Mouse (Mus musculus) forebrain, embryonic 14.5 days (tissue): ENCODE measurements around the gene Mfsd10. TPM values are rescaled to one million over a fixed set of nuclear protein-coding genes. Genes with fewer than 3 reads are reported as not detected.

Source experiments
- ATAC-seq: fragments of 200-750 bp; cut with Nextera tagmentation; 2 replicates; pipeline ENCODE4 v1.8.0; 2017; ENCODE audit warnings: mild to moderate bottlenecking, moderate library complexity
- DNase-seq: peaks from one replicate; pipeline ENCODE4 v3.0.0-alpha.2; 2015; ENCODE audit warnings: low spot score
- H3K27ac ChIP-seq: fragments of 300-500 bp; sonication (generic); 2 replicates; pipeline ENCODE4 v1.5.1; 2014; ENCODE audit warnings: low read depth, mild to moderate bottlenecking, control low read depth, low read length, moderate library complexity
- H3K27me3 ChIP-seq: fragments of 300-500 bp; sonication (generic); replicated peaks from 2 replicates; pipeline ENCODE4 v1.6.1; 2014; ENCODE audit warnings: low read length, control low read depth, mixed read lengths; ENCODE audit not compliant: control insufficient read depth, insufficient read depth
- H3K36me3 ChIP-seq: fragments of 300-500 bp; sonication (generic); 2 replicates; pipeline ENCODE4 v1.6.1; 2014; ENCODE audit warnings: low read length, control low read depth; ENCODE audit not compliant: control insufficient read depth, insufficient read depth
- H3K4me1 ChIP-seq: fragments of 300-500 bp; sonication (generic); 2 replicates; pipeline ENCODE4 v1.6.1; 2014; ENCODE audit warnings: antibody characterized with exemption, low read length, control low read depth; ENCODE audit not compliant: control insufficient read depth, insufficient read depth
- H3K4me2 ChIP-seq: fragments of 300-500 bp; sonication (generic); 2 replicates; pipeline ENCODE4 v1.6.1; 2014; ENCODE audit warnings: mild to moderate bottlenecking, control low read depth, low read length
- H3K4me3 ChIP-seq: fragments of 300-500 bp; sonication (generic); 2 replicates; pipeline ENCODE4 v1.5.1; 2014; ENCODE audit warnings: low read depth, low read length, control low read depth
- H3K9ac ChIP-seq: fragments of 300-500 bp; sonication (generic); 2 replicates; pipeline ENCODE4 v1.6.1; 2014; ENCODE audit warnings: mild to moderate bottlenecking, low read length, control low read depth, moderate library complexity
- H3K9me3 ChIP-seq: fragments of 300-500 bp; sonication (generic); replicated peaks from 2 replicates; pipeline ENCODE4 v1.6.1; 2016; ENCODE audit warnings: low read length, control low read depth, mixed read lengths; ENCODE audit not compliant: control insufficient read depth
- WGBS: fragments of 180-500 bp; shearing (Covaris S2); extraction: QIAGEN DNeasy Blood & Tissue Kit; methylation state at CpG from one replicate; pipeline ENCODE4 v1.1.7; 2014; 5-methylcytosine and 5-hydroxymethylcytosine counted together
- polyA plus RNA-seq: library from polyadenylated mRNA; unstranded; fragments of >200 nt; fragmentation: Nextera tagmentation; extraction: Ambion mirVana; gene quantifications from 2 replicates; pipeline ENCODE4 v1.2.1, GENCODE M21; 2014

Mfsd10 gene
- polyA plus RNA-seq, 1 experiment from 2014 or later: 72.8 TPM

DNA sequence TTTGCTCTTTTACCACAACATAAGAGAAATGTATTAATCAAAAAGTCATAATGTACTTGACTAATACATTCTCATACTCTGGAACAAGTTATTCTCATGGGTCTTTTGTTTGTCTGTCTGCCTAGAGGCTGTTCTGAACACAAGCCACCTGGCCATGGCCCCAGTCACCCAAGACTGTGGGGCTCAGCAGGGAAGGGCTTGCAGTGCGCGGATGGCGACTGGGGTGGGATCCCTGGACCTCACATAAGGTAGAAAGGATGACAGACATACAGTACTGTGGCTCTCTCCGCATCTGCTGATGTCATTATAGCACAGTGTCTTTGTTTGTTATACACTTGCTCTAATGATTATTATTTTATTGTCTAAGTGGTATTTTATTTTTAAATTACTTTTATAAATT lies 46.3 kb downstream of the Mfsd10 start:
- no peaks in the 10 kb centered on the region for H3K36me3 ChIP-seq
- H3K9me3 ChIP-seq: no peaks in the 10 kb centered on the region
- H3K4me3 ChIP-seq: no peak overlapping the region
- H3K27ac ChIP-seq: peak overlapping the region; percentile 56; the same call in 1 of the 2 replicates
- H3K27me3 ChIP-seq: no peaks in the 10 kb centered on the region
- H3K4me1 ChIP-seq: peaks cover 12% of the 10 kb centered on the region
- DNase-seq: peak; percentile 12
- no peak overlapping the region for H3K4me2 ChIP-seq
- 17% methylated on average over 4 of the region's 4 CpGs for WGBS
- ATAC-seq: peak; percentile 54
- H3K9ac ChIP-seq: no peak overlapping the region

GRCm38 (mm10) chr5:34590059-34590458 lies 47.0 kb downstream of the Mfsd10 start:
- Histone ChIP-seq H3K4me3 (no peak overlapping the region), H3K27ac (no peak overlapping the region; the same call in 1 of the 2 replicates), H3K9ac (no peak overlapping the region), H3K27me3 (no peaks in the 10 kb centered on the region), H3K4me1 (peaks cover 12% of the 10 kb centered on the region), H3K9me3 (no peaks in the 10 kb centered on the region), H3K4me2 (no peak overlapping the region), H3K36me3 (no peaks in the 10 kb centered on the region)
- ATAC-seq (no peak), DNase-seq (no peak)
- 5% methylated on average over 5 of the region's 5 CpGs for WGBS

GRCm38 (mm10) chr5:34587881-34588280 lies 49.1 kb downstream of the Mfsd10 start:
- ATAC-seq (no peak), DNase-seq (no peak)
- no peak overlapping the region for H3K4me2 ChIP-seq
- H3K36me3 ChIP-seq: no peaks in the 10 kb centered on the region
- H3K9ac ChIP-seq: no peak overlapping the region
- 68% methylated on average over 5 of the region's 5 CpGs for WGBS
- H3K4me3 ChIP-seq: no peak overlapping the region
- no peaks in the 10 kb centered on the region for H3K9me3 ChIP-seq
- no peaks in the 10 kb centered on the region for H3K27me3 ChIP-seq
- peaks cover 12% of the 10 kb centered on the region for H3K4me1 ChIP-seq
- no peak overlapping the region for H3K27ac ChIP-seq

DNA sequence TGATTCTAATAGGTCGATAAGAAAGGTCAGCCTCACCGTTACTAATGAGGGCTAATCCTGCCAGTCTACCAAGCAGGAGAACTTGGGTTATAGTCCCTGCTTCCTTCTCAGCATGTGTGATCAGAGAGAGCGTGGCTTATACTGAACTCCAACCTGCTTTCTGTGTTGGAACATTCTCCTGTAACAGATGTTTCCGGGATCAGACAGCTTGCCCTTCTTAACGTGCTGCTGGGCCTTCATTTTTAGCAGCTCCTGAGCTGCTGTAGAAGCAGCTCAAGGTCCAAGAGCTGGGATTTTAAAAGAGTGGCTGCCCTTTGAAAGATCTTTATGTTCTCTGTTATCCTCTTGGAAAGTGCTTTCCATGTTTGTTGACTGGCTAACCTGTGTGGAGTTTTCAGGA lies 51.8 kb downstream of the Mfsd10 start:
- no peak overlapping the region for H3K4me2 ChIP-seq
- peaks cover 4% of the 10 kb centered on the region; the same call in 1 of the 2 replicates for H3K4me1 ChIP-seq
- H3K4me3 ChIP-seq: no peak overlapping the region
- no peak overlapping the region for H3K27ac ChIP-seq
- H3K9me3 ChIP-seq: no peaks in the 10 kb centered on the region
- H3K36me3 ChIP-seq: no peaks in the 10 kb centered on the region
- no peak for ATAC-seq
- H3K27me3 ChIP-seq: no peaks in the 10 kb centered on the region
- DNase-seq: no peak
- no peak overlapping the region for H3K9ac ChIP-seq
- WGBS: 67% methylated on average over 5 of the region's 5 CpGs

Other genes with a start within 250 kb of the Mfsd10 start
- gene Tnip2, start 123.2 kb downstream of the Mfsd10 start, polyA plus RNA-seq: 3.6 and 4.8 TPM in 2 replicates
- 18.8 and 27.8 TPM in 2 replicates for gene Sh3bp2, start 111.4 kb downstream of the Mfsd10 start, polyA plus RNA-seq
- gene Add1, start 63.5 kb downstream of the Mfsd10 start, polyA plus RNA-seq: 166 and 196 TPM in 2 replicates
- gene Nop14, start 22.9 kb upstream of the Mfsd10 start, polyA plus RNA-seq: 23.5 and 24.2 TPM in 2 replicates
- gene Grk4, start 23.2 kb upstream of the Mfsd10 start, polyA plus RNA-seq: 1.2 TPM in 2 replicates
- gene Htt, start 124.5 kb upstream of the Mfsd10 start, polyA plus RNA-seq: 7.9 and 11.6 TPM in 2 replicates